Mouse (Mus musculus) heart, adult 9 months (tissue): Measurements from ENCODE around the gene Atp13a3.
"Not testable (repeated sequence)": the region's sequence is repeated elsewhere in the genome, so short reads cannot be mapped to it uniquely, and the experiment has no call there.

Experiments
- DNase-seq, 2 experiments: peaks; one replicate each; pipeline ENCODE4 v3.0.0; 2022; ENCODE audit warnings: low spot score in 2 of 2

The Atp13a3 gene

DNA sequence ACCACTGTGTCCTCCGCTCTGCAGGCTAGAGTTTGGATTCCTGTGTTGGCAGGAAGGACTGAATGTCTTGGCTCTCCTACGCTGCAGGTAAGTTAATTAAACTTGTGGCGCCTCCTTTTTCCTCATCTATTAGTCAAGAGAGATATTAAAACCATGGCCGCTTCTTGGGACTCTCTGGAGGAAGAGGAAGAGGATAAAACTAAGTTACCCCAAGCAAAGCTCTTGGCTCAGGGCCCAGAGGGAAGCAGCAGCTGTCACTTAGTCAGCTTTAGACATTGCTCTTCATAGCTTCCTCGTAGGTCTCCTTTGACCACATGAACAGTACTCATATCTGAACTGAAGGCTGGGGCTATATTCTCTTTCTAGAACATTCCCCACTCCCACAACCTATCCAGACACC is 10.5 kb upstream of the Atp13a3 start:
- peak; percentile 19 to 24 for DNase-seq

DNA sequence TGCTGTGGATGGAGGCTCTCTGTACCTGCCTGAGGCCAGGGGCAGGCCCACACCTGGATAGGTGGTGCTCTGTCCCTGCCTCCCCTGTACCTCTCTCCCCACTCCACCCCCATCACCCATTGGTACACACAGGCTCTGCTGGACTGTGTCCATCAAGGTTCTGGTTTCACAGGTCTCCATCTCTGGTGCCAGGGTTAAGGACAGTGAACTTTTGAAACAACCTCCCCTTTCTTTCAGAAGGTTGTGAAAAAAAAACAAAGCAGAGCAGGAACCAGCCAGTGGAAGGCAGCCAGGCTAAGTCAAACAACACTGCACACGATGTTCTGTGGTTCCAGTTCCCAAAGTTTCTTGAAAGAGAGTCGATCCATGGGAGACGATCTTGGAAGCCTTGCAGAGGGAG is 6.9 kb upstream of the Atp13a3 start:
- no peak for DNase-seq

DNA sequence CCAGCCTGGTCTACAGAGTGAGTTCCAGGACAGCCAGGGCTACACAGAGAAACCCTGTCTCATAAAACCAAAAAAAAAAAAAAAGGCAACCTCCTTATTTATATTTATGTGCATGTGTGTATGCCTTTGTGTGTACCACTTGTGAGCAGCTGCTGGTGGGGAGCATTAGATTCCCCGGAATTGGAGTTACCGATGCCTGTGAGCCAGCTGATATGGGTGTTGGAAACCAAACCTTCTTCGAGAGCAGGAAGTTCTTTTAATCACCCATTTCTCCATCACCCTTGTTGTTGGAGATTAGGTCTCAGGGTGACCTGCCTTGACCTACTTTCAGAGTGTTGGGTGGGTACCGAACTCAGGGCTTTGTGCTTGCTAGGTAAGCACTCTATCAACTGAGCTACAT is 5.1 kb upstream of the Atp13a3 start:
- no peak for DNase-seq

DNA sequence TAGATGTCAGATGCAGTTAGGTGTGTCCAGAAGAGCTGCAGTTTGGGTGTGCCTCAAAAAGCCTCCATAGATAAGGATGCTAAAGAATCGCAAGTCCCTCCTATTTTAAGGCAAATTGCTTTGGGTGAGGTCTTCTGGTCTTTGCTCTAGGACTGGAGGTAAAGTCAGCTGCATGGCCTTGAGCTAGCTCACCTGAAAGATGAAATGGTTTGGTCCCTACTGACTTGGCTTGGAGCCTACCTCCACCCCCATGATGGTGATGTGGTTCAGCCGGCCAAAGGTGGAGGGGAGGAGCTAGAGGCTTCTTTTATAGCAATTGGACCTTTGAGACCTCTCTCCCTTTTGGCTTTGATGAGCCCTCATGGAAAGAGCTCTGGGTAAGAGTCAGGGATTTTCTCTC is 1.7 kb upstream of the Atp13a3 start:
- no peak for DNase-seq

DNA sequence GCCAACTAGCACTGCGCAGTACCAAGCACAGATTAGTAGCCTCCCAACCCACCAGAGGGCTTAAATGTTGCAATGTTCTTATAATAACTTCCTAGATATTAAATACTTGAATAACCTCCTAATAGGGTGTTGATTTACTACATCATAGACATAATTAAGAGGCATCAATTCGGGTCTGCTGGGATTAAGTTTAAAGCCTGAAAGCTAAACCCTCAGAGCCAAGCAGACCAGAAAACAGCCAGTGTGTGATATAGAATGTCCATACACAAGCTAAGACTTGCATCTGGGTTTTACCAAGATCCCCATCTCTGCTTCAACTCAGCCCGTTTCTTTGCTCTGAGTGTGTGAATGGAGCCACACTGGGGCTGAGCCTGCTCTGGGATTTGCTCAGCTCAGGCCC is 2.2 kb downstream of the Atp13a3 start:
- DNase-seq: no peak

DNA sequence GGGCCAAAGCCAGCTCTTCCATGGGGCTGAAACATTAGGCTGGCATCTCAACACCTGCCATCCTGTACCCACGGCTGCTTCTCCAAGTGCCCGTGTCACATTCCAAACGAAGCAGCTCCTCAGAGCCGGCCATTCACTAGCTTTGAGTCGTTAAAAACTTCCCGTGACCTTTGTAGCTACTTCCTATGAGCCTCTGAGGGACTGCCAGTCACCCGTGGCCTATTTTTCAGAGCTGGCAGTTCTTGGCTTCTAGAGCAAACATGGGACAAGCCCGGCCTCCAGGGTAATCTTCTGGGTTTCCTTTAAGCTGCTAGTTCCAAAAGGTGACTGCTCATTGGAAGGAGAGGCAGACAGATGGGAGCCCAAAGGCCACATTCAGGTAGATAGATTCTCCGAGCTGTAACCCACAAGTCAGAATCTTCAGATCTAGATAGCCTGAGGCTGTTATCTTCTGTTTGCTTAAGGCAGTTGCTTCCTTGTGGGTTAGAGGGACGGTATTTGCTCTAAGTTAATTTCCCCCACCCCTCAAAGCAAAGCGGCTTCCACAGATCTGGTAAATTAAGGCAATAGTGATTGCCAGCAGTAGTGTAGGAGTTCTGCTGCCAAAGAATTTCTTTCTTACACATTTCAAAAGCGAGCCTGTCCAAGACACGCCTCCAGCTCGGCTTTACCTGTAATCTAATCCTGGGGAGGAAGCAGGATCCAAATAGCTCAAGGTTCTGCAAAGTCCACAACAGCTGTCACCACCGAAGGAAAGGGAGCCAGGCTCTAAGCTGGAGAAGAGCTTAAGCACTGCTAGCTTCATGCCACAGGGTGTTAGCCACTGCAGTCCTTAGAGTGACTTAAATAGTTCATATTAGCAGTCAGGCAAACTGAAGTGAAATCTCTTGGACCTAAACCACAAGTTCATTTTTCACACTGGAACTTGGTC is 8.4 kb downstream of the Atp13a3 start:
- peak; percentile 34 to 42 for DNase-seq

DNA sequence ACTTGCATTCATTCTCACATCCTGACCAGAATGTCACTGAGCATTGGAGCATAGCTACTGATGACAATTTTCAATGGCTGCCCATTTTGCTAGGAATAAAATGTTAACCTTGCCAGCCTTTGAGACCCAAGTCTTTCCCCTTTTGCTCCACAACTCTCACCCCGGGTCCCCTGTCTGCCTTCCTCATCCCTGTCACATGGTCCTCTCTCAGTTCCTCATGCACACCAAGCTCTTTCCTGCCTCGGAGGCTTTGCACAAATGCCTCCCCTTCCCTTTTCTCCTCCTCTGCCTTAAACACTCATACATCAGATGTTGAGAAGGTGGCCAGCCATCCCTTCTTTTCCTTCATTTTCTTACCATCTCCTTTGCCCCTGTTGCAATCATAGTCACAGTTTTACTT is 10.6 kb downstream of the Atp13a3 start:
- DNase-seq: peak in 1 of 2 experiments; percentile 32

DNA sequence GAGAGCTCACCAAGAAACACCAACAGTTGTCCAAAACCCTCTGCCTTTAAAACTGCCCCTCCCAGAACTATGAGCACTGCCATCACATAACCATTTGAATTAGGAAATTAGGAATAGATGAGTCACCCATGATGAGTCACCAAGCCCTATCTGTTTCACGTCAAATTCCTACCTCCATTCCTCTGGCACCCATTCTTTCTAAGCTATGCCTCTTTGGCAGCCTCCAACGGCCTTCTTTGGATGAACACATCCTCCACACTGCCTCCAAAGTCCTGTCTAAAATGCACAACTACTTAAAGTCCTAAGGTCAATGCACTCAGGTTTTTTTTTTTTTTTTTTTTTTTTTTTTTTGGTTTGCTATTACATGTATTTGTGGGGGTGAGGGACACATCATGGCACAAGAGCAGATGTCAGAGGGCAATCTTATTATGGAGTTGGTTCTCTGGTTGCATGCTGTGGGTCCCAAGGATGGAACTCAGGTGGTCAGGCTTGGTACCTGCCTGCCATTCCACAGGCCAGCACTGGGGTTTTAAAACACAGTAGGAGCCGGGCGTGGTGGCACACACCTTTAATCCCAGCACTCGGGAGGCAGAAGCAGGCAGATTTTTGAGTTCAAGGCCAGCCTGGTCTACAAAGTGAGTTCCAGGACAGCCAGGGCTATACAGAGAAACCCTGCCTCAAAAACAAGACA is 15.0 kb downstream of the Atp13a3 start:
- peak; percentile 18 to 43 for DNase-seq

DNA sequence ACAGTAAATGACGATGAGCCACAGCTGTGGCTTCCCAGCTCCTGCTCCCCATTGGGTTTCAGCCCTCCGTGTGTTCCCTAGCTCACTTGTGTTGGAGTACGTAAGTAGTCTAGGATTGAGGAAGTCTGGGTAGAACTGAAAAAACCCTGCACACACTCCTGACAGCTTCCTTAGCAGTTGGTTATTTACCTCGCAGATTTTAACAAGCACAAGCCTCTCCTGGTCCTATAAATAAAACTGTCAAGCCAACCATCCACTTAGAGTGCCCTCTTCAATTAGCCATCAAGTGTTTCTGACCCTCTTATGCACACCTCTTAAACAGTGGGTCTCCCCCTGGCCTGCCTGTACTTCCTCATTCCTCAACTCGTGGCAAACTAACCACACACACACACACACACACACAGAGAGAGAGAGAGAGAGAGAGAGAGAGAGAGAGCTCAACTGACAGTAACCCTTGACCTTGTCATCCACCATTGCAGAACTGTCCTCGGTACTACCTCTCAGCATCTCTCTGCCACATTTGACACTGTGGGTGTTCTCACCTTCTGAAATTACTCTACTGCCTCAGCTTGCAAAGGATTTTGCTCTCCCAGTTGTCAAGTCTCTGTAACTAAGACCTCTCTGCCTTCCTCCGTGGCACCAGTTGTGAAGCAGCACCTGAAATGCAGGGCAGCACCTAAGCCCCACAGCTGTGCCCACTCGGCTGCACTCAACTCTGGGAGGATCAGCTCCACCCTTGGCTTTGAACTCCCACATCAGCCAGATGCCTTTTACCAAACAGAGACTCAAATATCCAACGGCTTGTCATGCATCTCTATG is 15.7 kb downstream of the Atp13a3 start:
- DNase-seq: peak in 1 of 2 experiments; percentile 16

DNA sequence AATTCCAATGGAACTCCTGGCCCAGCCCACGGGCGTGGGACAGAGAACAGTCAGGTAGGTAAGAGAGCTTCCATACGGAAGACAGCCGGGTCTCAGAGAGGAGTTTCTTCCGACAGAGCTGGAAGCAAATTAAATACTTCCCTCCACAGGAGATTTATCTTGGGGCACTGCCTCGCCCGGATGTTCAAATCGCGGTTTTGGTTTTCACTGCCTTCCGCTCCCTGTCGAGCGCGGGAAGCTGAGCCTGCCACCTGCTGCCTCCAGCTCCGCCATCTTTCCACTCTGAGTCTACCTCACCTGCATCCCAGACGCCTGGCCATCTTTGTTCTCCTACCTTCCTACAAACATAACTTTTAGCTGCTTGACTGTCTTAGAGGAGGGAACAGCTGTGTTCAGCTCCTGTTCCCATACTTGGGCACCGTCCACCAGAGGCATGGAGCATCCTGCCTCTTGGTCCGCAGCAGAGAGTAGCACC is 16.5 kb downstream of the Atp13a3 start:
- DNase-seq: peak; percentile 20 to 29

DNA sequence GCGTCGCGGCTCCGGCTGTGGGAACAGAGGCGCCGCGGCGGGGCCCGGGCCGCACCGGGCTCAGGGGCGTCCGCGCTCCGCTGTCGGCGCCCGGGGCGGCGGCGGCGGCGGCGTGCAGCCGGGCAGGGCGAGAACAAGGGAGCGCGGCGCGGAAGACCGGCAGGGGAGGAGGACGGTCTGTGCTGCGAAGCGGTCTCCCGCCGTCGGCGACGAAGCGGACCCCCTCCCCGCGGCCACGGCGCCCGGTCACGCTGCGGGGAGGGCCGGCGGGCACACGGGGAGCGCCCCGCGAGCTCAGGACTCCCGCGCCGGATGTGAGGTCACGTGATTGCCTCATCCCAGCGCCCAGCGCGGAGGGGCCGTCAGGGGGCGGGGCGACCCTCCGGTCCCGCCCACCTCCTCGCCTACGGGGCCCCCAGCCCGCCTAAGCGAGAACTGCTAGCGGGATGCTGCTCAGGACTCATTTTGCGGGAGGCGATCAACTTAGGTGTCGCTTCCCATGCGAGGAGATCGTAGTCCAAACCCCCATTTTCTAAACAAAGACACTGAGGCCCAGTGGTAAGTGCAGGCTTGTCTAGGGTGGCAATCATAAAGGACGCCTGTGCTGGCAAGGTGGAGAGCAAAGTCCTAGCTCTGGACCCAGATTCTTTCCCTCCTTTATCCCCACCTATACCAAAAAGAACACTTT is 17.1 kb downstream of the Atp13a3 start:
- DNase-seq: peak; percentile 90

DNA sequence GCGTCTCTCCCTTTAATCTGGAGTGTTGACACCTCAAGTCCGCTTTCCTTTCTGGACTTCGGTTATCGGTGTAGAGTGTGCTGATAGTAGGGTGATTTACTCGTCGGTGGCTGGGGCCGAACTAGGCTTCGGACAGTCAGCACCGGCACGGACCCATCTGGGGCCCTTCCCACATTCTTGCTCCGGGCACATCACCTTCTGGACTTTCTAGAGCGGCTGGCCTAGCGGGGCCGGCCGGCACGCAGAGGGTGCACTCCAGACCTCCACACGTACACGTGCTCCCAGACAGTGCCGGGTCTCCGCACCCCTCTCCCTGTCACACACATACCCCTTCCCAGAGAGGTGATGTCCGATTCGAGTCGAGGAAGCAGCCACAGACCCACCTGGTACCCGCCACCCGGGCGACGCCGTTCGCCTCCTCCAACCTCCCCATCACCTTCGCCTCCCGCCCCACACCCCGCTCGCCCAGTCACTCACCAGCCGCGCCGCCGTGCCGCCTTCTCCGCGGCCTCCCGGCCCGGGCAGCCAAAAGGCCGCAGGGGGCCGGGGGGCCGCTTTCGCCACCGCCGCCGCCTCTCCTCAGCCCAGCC is 17.8 kb downstream of the Atp13a3 start:
- DNase-seq: peak; percentile 20

DNA sequence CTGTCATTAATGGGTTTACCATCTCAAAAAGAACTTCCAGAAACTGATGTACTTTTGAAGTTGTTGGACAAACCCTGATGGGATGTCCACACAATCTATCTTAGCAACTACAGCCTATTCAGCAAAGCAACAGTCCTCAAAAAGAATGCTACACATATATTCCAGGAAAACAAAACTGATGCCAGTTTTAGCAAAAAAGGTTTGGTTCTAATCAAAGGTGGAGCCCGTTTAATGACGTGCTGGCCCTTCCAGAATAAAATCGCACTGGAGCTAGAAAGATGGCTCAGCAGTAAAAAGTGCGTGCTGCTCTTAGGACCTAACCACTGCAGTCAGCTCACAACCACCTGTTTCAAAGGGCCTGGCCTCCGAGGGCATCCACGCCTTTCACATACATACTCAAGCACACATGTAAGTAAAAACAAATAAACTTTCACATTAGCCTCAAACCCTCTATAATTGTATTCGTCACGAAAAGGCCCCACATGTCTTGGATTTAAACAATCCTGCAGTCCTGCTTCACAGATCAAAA is 18.8 kb downstream of the Atp13a3 start:
- DNase-seq: no peak

DNA sequence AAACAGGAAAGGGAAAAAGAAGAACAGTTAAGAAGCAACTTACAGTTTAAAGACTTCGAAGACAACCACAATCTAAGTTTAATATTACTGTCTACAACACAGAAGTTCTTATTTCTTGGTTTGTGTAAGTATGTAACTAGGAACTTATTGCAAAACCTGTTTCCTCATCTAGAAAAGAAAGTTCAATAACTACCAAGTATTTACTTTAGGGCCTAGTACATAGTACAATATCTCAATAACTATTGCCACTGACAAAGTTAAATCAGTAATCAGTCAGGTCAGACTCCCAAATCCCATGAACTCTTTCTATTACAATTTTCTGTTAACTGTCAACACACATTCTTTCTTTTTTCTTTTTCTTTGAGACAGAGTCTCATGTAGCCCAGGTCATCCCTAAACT is 20.2 kb downstream of the Atp13a3 start:
- no peak for DNase-seq

DNA sequence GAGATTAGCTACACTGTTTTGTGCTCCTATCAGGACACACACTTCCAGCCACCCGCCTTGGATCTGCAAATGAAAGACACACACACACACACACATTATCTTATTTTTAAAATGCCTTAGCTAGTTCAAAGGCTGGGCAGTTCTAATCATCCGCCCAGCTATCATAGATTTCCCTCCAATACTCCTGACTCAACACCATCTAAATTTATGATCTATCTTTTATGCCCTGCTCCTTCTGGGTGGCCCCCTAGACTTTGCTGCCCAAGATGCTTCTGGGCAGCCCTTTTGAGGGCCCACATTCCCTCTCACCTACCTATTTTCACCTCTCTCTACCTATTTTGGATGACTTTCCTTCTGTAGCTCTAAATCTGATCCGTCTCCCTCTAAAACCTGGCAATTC is 29.5 kb downstream of the Atp13a3 start:
- no peak for DNase-seq

DNA sequence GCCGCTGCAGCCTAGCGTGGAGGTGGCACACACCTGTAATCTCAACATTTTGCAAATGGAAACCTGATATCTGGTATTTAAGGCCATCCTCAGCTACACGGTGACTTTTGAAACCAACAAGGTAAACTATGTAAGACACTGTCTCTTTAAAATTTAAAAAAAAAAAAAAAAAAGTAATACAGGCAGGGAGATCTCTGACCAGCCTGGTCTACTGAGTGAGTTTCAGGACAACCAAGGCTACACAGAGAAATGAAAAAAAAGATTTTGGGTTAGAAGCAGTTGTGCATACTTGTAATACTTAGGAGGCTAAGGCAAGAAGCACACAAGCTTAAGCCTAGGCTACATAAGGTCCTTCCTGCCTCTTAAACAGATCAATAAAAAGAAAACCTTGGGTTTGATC is 30.8 kb downstream of the Atp13a3 start:
- no peak for DNase-seq

DNA sequence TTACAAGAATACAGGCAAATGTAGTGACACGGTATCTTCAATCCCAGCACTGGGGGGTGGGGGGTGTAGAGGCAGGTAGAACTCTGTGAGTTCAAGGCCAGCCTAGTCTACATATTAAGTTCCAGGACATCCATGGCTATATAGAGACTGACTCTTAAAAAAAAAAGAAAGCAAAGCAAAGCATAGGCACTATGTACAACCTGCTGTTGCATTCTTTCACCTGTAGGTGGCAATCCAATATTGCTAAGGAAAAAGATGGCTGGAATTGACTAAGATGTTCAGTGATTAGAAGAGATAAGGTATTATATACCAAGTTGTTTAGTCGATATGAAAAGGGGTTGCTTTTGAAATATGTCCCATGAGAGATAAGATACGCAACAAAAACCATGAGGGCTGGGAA is 31.5 kb downstream of the Atp13a3 start:
- peak; percentile 19 to 51 for DNase-seq

DNA sequence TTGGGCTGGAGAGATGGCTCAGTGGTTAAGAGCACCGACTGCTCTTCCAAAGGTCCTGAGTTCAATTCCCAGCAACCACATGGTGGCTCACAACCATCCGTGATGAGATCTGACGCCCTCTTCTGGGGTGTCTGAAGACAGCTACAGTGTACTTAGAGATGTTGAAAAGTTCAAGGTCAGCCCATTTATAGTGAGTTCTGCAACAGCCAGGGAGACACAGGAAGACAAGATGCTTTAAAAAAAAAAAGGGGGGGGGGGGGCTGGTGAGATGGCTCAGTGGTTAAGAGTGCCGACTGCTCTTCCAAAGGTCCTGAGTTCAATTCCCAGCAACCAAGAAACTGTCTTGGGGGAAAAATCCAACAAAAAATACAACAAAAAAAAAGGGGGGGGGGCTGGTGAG is 32.5 kb downstream of the Atp13a3 start:
- DNase-seq: not testable (repeated sequence)

DNA sequence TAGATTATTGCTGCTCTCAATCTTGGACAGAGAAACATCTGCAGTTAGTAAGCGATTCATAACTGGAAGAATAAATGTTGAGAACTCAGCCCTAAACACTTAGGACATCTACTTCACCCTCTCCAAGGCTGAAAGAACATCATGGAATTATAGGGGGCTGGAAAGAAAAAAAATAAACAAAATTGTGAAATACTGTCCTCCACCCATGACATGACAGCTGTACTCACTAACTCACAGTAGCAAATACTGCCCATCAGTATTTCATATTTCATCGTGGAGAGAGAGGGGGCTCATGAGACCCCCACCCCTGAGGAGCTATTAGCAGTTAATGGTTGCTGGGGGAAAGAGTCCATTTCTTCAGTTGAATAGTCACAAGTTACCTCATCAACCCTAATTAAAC is 38.4 kb downstream of the Atp13a3 start:
- DNase-seq: no peak

DNA sequence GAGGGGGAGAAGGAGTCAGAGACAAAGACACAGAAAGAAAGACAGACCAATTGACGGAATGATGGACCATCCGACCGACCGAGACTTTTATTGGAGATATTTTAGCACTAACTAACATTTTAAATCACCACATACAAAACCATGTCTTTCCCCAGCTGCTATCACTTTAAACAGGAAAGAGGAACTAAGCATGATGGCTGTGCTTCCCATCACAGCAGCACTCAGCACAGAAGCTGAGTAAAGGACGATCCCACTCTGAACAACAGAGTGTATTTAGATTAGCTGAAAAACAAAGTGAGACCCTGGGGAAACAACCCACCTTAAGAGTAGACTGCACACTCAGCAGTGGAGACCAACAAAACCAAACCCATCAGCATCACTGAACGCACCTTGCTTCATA is 41.2 kb downstream of the Atp13a3 start:
- no peak for DNase-seq

DNA sequence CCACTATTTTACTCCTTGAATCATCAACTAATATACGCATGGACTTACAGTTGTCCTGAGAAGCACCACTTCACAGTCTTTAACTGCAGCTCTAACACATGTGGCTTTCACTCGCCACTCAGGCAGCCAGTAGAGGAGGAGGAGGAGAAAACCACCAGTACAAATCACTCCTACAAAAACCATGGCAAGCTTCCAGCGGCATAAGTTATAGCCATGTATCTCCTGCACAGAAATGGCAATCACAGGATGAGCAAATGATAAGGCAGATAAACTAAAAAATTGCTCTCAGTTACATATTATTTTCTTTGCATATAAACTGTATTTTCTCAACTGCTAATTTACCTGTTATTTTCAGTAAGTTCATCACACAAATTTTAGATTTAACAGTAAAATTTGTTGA is 43.2 kb downstream of the Atp13a3 start:
- DNase-seq: no peak
